Mouse (Mus musculus): ENCODE measurements around the gene 4931422A03Rik. TPM values are rescaled to one million over a fixed set of nuclear protein-coding genes. Genes with fewer than 3 reads are reported as not detected.
A peak's percentile ranks its signal among the peaks of the same experiment; 100 is the strongest.

The 4931422A03Rik gene
- polyA plus RNA-seq, 1 experiment: not detected

DNA sequence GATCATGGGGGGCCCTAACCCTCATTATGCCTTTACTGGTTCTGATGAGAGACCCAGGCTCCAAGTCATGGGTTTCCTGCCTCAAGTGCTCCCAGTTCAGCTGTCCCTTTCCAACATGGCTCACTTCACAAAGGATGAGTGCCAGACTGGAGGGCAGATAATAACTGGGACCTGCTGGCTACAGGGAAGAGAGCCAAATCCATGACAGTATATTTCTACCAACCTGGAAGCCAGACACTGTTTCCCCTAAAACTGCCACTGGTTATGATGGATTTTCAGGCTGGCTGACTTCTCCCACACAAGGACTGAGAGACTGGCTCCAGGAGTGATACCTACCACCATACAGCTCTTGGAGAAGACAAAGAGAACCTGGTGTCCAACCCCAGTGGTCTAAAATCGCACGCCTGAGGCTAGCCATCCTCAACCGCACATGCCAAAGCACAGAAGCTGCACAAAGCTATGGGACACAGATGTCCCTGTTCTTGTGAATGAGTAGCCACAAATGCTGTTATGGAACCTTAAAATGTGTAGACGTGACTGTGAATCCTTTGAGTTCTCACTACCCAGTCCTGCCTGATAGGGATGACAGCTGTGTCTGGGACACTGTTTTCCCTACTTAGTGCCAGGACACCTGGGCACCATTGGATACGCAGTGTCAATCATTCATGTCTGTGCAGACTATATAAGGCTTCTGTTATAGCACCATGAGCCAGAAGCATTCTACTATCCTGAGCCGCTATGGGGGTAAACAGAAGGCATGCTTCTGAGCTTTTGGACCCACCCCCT, 74.9 kb downstream of the 4931422A03Rik start:
- Histone ChIP-seq H3K4me3 (ENCODE audit: extremely low read depth, insufficient read depth, insufficient read length) (no peak overlapping the region), H3K27ac (ENCODE audit: insufficient read depth, low read length) (no peak overlapping the region), H3K4me1 (ENCODE audit: control insufficient read depth, insufficient read depth, insufficient read length) (no peaks in the 10 kb centered on the region), H3K27me3 (ENCODE audit: control insufficient read depth, insufficient read depth, low read length) (no peaks in the 10 kb centered on the region), H3K36me3 (ENCODE audit: control insufficient read depth, insufficient read depth, low read length) (no peaks in the 10 kb centered on the region)
- TF ChIP-seq POLR2A (IDR thresholded peaks at IDR 0.05; ENCODE audit: low read depth, low read length) (no peak), CTCF (IDR thresholded peaks at IDR 0.05; ENCODE audit: extremely low read depth, insufficient read depth, insufficient read length, insufficient replicate concordance) (no peak)
- WGBS: 93% methylated on average over 6 of the region's 6 CpGs
- no peak for DNase-seq (ENCODE audit: low read depth in 1 of 2, low spot score in 2 of 2)

GRCm38 (mm10) chr2:103947982-103948655, 80.0 kb downstream of the 4931422A03Rik start:
- Histone ChIP-seq H3K4me3 (ENCODE audit: extremely low read depth, insufficient read depth, insufficient read length) (no peak overlapping the region), H3K27me3 (ENCODE audit: control insufficient read depth, insufficient read depth, low read length) (no peaks in the 10 kb centered on the region), H3K27ac (ENCODE audit: insufficient read depth, low read length) (no peak overlapping the region), H3K4me1 (ENCODE audit: control insufficient read depth, insufficient read depth, insufficient read length) (peaks cover 15% of the 10 kb centered on the region; the same call in 1 of the 2 replicates), H3K36me3 (ENCODE audit: control insufficient read depth, insufficient read depth, low read length) (no peaks in the 10 kb centered on the region)
- DNase-seq (ENCODE audit: low read depth in 1 of 2, low spot score in 2 of 2): no peak
- no peak for TF ChIP-seq POLR2A (IDR thresholded peaks at IDR 0.05; ENCODE audit: low read depth, low read length)
- no peak for TF ChIP-seq CTCF (IDR thresholded peaks at IDR 0.05; ENCODE audit: extremely low read depth, insufficient read depth, insufficient read length, insufficient replicate concordance)
- WGBS: 79% methylated on average over 8 of the region's 8 CpGs

- Histone ChIP-seq H3K4me3 (ENCODE audit: extremely low read depth, insufficient read depth, insufficient read length) (no peak overlapping the region), H3K27ac (ENCODE audit: insufficient read depth, low read length) (no peak overlapping the region), H3K27me3 (ENCODE audit: control insufficient read depth, insufficient read depth, low read length) (no peaks in the 10 kb centered on the region), H3K36me3 (ENCODE audit: control insufficient read depth, insufficient read depth, low read length) (no peaks in the 10 kb centered on the region), H3K4me1 (ENCODE audit: control insufficient read depth, insufficient read depth, insufficient read length) (peaks cover 15% of the 10 kb centered on the region; the same call in 1 of the 2 replicates)
- 40% methylated on average over 8 of the region's 8 CpGs for WGBS
- no peak for TF ChIP-seq CTCF (IDR thresholded peaks at IDR 0.05; ENCODE audit: extremely low read depth, insufficient read depth, insufficient read length, insufficient replicate concordance)
- no peak for TF ChIP-seq POLR2A (IDR thresholded peaks at IDR 0.05; ENCODE audit: low read depth, low read length)
- no peak for DNase-seq (ENCODE audit: low read depth in 1 of 2, low spot score in 2 of 2)
These were observed 81.3 kb downstream of the 4931422A03Rik start for GRCm38 (mm10) chr2:103946892-103947291.

- no peak for TF ChIP-seq POLR2A (IDR thresholded peaks at IDR 0.05; ENCODE audit: low read depth, low read length)
- no peak for TF ChIP-seq CTCF (IDR thresholded peaks at IDR 0.05; ENCODE audit: extremely low read depth, insufficient read depth, insufficient read length, insufficient replicate concordance)
- Histone ChIP-seq H3K27me3 (ENCODE audit: control insufficient read depth, insufficient read depth, low read length) (no peaks in the 10 kb centered on the region), H3K27ac (ENCODE audit: insufficient read depth, low read length) (peak overlapping the region; percentile 57), H3K4me3 (ENCODE audit: extremely low read depth, insufficient read depth, insufficient read length) (peak overlapping the region; percentile 25; the same call in 1 of the 2 replicates), H3K4me1 (ENCODE audit: control insufficient read depth, insufficient read depth, insufficient read length) (peaks cover 15% of the 10 kb centered on the region; the same call in 1 of the 2 replicates), H3K36me3 (ENCODE audit: control insufficient read depth, insufficient read depth, low read length) (no peaks in the 10 kb centered on the region)
- 8% methylated on average over 5 of the region's 5 CpGs for WGBS
- peak in 1 of 2 experiments; percentile 54 for DNase-seq (ENCODE audit: low read depth in 1 of 2, low spot score in 2 of 2)
These were observed 82.5 kb downstream of the 4931422A03Rik start for GRCm38 (mm10) chr2:103945571-103946092.

GRCm38 (mm10) chr2:103944859-103945258, 83.3 kb downstream of the 4931422A03Rik start:
- TF ChIP-seq CTCF (IDR thresholded peaks at IDR 0.05; ENCODE audit: extremely low read depth, insufficient read depth, insufficient read length, insufficient replicate concordance) (no peak), POLR2A (IDR thresholded peaks at IDR 0.05; ENCODE audit: low read depth, low read length) (no peak)
- peaks cover 15% of the 10 kb centered on the region; the same call in 1 of the 2 replicates for H3K4me1 ChIP-seq (ENCODE audit: control insufficient read depth, insufficient read depth, insufficient read length)

DNA sequence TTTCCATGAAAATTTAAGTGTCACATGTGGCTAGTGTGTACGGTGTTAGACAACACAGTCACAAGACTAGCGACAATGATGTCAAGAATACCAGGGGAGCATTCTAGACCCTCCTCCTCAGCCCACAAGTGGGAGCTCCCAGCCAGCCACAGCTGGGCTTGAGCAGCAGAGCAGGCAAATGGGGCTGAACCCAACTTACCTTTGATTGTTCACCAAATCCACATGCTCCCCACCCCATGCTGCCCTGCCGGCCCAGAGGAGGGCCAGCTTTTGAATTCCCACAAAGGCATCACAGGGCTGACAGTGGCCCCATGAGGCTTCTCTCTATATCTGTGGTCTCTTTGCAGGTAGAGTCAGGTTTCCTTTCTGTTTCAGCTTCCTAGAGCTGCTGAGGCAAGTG, 87.1 kb downstream of the 4931422A03Rik start:
- Histone ChIP-seq H3K4me1 (ENCODE audit: control insufficient read depth, insufficient read depth, insufficient read length) (peaks cover 11% of the 10 kb centered on the region), H3K27me3 (ENCODE audit: control insufficient read depth, insufficient read depth, low read length) (no peaks in the 10 kb centered on the region), H3K27ac (ENCODE audit: insufficient read depth, low read length) (no peak overlapping the region), H3K36me3 (ENCODE audit: control insufficient read depth, insufficient read depth, low read length) (no peaks in the 10 kb centered on the region), H3K4me3 (ENCODE audit: extremely low read depth, insufficient read depth, insufficient read length) (no peak overlapping the region)
- WGBS: 23% methylated on average over 3 of the region's 3 CpGs
- peak in 1 of 2 experiments; percentile 17 for DNase-seq (ENCODE audit: low read depth in 1 of 2, low spot score in 2 of 2)
- TF ChIP-seq POLR2A (IDR thresholded peaks at IDR 0.05; ENCODE audit: low read depth, low read length) (no peak), CTCF (IDR thresholded peaks at IDR 0.05; ENCODE audit: extremely low read depth, insufficient read depth, insufficient read length, insufficient replicate concordance) (no peak)

More at GRCm38 (mm10) chr2:103944859-103945258, 83.3 kb downstream of the 4931422A03Rik start:
- peak overlapping the region; percentile 73 for H3K27ac ChIP-seq (ENCODE audit: insufficient read depth, low read length)
- H3K36me3 ChIP-seq (ENCODE audit: control insufficient read depth, insufficient read depth, low read length): no peaks in the 10 kb centered on the region
- no peak overlapping the region for H3K4me3 ChIP-seq (ENCODE audit: extremely low read depth, insufficient read depth, insufficient read length)
- H3K27me3 ChIP-seq (ENCODE audit: control insufficient read depth, insufficient read depth, low read length): no peaks in the 10 kb centered on the region
- DNase-seq (ENCODE audit: low read depth in 1 of 2, low spot score in 2 of 2): peak; percentile 30 to 61
- WGBS: 10% methylated on average over 2 of the region's 2 CpGs

Measured in spleen, adult 2 months (tissue).